Mouse (Mus musculus): ENCODE measurements around the gene Rhbdf2.

The Rhbdf2 gene

DNA sequence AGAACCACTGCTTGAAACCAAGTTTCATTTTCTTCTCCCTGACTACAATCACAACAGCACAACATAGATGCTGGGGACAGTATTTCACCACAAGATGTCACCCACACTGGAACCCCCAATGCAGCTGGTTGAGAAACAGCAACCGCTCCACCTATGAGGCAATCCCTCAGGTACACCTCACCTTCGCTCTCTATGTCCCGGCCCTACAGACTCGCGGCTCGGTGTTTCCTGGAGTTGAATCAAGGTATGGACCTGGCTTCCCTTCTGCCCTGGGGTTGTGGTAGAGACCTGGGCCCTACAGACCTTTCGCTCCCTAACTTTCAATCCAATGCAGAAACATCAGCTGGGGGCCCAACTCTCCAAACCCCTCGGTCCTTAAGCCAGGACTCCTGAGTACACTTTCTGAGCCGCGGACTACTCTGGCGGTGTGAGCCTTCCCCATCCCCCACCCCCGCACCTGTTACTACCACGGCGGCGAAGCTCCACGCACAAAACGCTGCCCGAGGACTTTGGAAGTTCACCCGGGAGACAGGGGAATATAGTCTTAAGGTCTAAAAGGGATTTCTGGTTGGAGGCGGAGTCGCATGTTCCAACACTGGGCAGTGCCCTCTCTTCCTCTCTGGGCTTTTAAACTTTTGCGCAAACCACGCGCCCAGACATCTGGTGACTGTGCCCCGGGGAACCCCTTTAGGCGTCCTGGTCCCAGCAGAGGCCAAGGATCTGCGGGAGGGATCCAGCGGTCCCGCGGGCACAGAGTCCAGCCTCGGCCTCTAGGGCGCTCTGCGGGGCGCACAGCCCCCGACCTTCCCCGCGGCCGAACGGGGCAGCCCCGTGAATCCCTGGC is 3.3 kb downstream of the Rhbdf2 start:
- no peak for TF ChIP-seq NANOG (IDR thresholded peaks at IDR 0.05; ENCODE audit: borderline replicate concordance, low read length)
- TF ChIP-seq POU5F1 (IDR thresholded peaks at IDR 0.05; ENCODE audit: borderline replicate concordance, low read length) = no peak
- TF ChIP-seq CTCF (conservative IDR thresholded peaks at IDR 0.05; ENCODE audit: low read length) = no peak
- no peaks in the 10 kb centered on the region for H3K9me3 ChIP-seq (ENCODE audit: low read length)
- peak overlapping the region; percentile 98 for H3K4me3 ChIP-seq (replicated peaks; ENCODE audit: low read length)
- peaks cover 74% of the 10 kb centered on the region for H3K4me1 ChIP-seq (replicated peaks; ENCODE audit: low read depth, low read length)
- peaks cover 15% of the 10 kb centered on the region for H3K36me3 ChIP-seq (ENCODE audit: insufficient read depth, low read length)
- H3K27me3 ChIP-seq (ENCODE audit: insufficient read depth, low read length) = peaks cover 13% of the 10 kb centered on the region

GRCm38 (mm10) chr11:116621258-116621704 is 5.5 kb downstream of the Rhbdf2 start:
- Histone ChIP-seq H3K4me1 (replicated peaks; ENCODE audit: low read depth, low read length) (peaks cover 89% of the 10 kb centered on the region), H3K4me3 (replicated peaks; ENCODE audit: low read length) (no peak overlapping the region), H3K9me3 (ENCODE audit: low read length) (no peaks in the 10 kb centered on the region), H3K27me3 (ENCODE audit: insufficient read depth, low read length) (peaks cover 13% of the 10 kb centered on the region), H3K36me3 (ENCODE audit: insufficient read depth, low read length) (peaks cover 15% of the 10 kb centered on the region)
- no peak for TF ChIP-seq POU5F1 (IDR thresholded peaks at IDR 0.05; ENCODE audit: borderline replicate concordance, low read length)
- no peak for TF ChIP-seq CTCF (conservative IDR thresholded peaks at IDR 0.05; ENCODE audit: low read length)
- TF ChIP-seq NANOG (IDR thresholded peaks at IDR 0.05; ENCODE audit: borderline replicate concordance, low read length) = no peak

DNA sequence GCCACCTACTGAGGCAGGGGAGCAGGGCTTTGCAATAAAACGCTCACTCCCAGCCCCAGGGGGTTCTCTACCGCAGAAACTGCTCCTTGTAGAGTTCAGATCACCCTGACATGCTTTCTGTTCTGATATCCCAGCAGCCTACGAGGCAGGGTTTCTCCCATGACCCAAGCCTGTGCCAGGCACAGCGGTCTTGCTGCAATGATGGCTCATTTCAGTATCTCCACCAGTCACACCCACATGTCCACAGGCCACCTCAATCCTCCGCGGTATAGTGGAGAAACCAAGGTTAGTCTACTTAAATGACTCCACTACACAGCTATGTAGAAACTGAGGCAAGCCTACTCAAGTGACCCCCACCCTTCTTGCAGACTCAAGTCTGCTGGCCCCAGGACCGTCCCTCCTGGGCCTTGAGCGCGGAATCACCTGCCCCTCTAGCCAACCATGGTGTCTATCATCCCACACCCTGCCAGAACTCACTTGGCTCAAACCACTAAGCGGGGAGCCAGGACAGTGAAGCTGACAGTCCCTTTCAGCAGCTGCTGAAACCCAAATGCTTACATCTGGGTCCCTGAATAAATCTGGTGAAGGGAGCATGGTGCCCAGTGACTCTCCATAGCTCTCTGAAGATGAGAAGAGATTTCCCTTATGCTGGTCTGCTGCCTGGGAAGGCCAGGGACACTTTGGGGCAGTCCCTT is 6.1 kb downstream of the Rhbdf2 start:
- Histone ChIP-seq H3K4me1 (replicated peaks; ENCODE audit: low read depth, low read length) (peaks cover 93% of the 10 kb centered on the region), H3K4me3 (replicated peaks; ENCODE audit: low read length) (peak overlapping the region; percentile 47), H3K9me3 (ENCODE audit: low read length) (no peaks in the 10 kb centered on the region), H3K36me3 (ENCODE audit: insufficient read depth, low read length) (peaks cover 15% of the 10 kb centered on the region), H3K27me3 (ENCODE audit: insufficient read depth, low read length) (peaks cover 13% of the 10 kb centered on the region)
- no peak for TF ChIP-seq NANOG (IDR thresholded peaks at IDR 0.05; ENCODE audit: borderline replicate concordance, low read length)
- no peak for TF ChIP-seq POU5F1 (IDR thresholded peaks at IDR 0.05; ENCODE audit: borderline replicate concordance, low read length)
- TF ChIP-seq CTCF (conservative IDR thresholded peaks at IDR 0.05; ENCODE audit: low read length) = no peak

DNA sequence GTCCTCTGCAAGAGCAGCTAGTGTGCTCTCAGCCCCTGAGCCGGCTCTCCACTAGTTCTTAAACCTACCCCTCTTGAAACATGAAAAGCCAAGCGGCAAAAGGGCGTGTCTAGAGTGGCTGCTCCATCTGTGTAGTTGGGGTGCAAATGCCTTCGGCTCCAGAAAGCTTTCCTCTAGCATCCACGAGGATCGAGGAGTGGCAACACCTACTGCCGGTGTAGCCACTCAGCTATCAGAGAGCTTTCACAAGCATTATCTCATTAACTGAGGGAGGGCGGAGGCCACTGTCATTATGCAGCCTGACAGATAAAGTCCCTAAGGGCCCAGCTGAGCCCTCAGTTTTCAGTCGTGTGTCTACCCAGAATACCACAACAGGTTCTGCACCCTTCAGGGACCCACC is 6.7 kb downstream of the Rhbdf2 start:
- peaks cover 94% of the 10 kb centered on the region for H3K4me1 ChIP-seq (replicated peaks; ENCODE audit: low read depth, low read length)
- no peaks in the 10 kb centered on the region for H3K9me3 ChIP-seq (ENCODE audit: low read length)
- peaks cover 13% of the 10 kb centered on the region for H3K27me3 ChIP-seq (ENCODE audit: insufficient read depth, low read length)
- TF ChIP-seq CTCF (conservative IDR thresholded peaks at IDR 0.05; ENCODE audit: low read length) (no peak), NANOG (IDR thresholded peaks at IDR 0.05; ENCODE audit: borderline replicate concordance, low read length) (no peak), POU5F1 (IDR thresholded peaks at IDR 0.05; ENCODE audit: borderline replicate concordance, low read length) (no peak)
- peaks cover 15% of the 10 kb centered on the region for H3K36me3 ChIP-seq (ENCODE audit: insufficient read depth, low read length)
- peak overlapping the region; percentile 47 for H3K4me3 ChIP-seq (replicated peaks; ENCODE audit: low read length)

DNA sequence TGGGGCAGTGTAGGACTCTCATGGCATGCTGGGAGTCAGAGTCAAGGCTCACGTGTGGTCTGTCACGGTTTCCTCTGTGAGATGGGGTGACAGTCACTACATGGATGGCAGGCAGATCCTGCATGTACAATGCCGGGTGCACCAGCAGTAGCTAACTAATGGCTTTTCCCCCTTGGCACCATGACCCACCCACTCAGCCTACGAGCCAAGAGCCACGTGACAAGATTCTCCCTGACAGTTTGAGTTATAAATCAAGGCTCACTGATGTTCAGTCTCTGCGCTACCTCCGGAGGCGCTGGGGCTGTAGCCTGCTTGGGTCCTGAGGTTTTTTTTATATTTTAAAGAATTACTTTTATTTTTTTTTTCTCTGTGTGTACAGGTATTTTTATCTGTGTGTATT is 7.3 kb downstream of the Rhbdf2 start:
- no peaks in the 10 kb centered on the region for H3K9me3 ChIP-seq (ENCODE audit: low read length)
- H3K4me3 ChIP-seq (replicated peaks; ENCODE audit: low read length) = peak overlapping the region; percentile 47
- peaks cover 13% of the 10 kb centered on the region for H3K27me3 ChIP-seq (ENCODE audit: insufficient read depth, low read length)
- H3K36me3 ChIP-seq (ENCODE audit: insufficient read depth, low read length) = peaks cover 15% of the 10 kb centered on the region
- TF ChIP-seq NANOG (IDR thresholded peaks at IDR 0.05; ENCODE audit: borderline replicate concordance, low read length) (no peak), CTCF (conservative IDR thresholded peaks at IDR 0.05; ENCODE audit: low read length) (no peak), POU5F1 (IDR thresholded peaks at IDR 0.05; ENCODE audit: borderline replicate concordance, low read length) (no peak)
- H3K4me1 ChIP-seq (replicated peaks; ENCODE audit: low read depth, low read length) = peaks cover 94% of the 10 kb centered on the region

DNA sequence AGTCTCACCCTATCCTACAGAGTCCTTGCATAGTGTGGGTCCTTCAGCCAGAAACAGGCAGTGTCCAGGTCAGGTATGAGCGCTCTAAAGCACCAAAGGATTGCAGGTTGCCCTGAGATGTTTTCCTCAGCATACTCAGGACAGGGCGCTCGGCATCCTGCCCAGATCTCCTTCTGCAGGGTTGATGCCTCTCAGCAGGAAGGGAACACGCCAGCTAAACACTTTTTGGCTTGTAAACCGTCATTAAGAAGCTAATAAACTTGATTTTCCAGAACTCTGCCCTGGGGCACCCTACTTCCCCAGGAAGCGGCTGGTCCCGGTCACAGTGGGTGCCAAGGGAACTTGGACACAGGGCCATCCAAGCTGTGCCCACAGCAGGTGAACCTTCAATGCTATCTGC is 7.7 kb downstream of the Rhbdf2 start:
- H3K9me3 ChIP-seq (ENCODE audit: low read length) = no peaks in the 10 kb centered on the region
- peaks cover 15% of the 10 kb centered on the region for H3K36me3 ChIP-seq (ENCODE audit: insufficient read depth, low read length)
- no peak overlapping the region for H3K4me3 ChIP-seq (replicated peaks; ENCODE audit: low read length)
- H3K27me3 ChIP-seq (ENCODE audit: insufficient read depth, low read length) = peaks cover 13% of the 10 kb centered on the region
- H3K4me1 ChIP-seq (replicated peaks; ENCODE audit: low read depth, low read length) = peaks cover 95% of the 10 kb centered on the region
- no peak for TF ChIP-seq POU5F1 (IDR thresholded peaks at IDR 0.05; ENCODE audit: borderline replicate concordance, low read length)
- TF ChIP-seq NANOG (IDR thresholded peaks at IDR 0.05; ENCODE audit: borderline replicate concordance, low read length) = no peak
- TF ChIP-seq CTCF (conservative IDR thresholded peaks at IDR 0.05; ENCODE audit: low read length) = no peak

DNA sequence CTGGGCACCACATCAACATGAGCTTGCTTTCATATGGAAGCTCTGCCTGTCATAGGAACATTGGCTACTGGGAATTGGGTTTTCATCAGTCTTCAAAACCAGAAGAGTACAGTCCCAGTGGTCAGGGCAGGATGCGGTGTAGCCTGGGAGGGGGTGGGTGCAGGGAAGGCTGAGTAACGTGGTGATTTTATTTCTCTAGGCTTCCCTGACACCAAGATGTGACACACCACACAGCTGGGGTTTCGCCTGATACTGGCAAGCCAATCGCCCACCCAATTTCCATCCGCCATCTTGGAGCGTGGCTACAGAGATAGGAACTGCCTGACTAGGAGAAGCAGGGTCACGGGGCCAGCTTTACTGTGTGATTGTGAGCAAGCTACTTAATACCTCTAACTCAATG is 8.2 kb downstream of the Rhbdf2 start:
- Histone ChIP-seq H3K4me3 (replicated peaks; ENCODE audit: low read length) (no peak overlapping the region), H3K4me1 (replicated peaks; ENCODE audit: low read depth, low read length) (peaks cover 98% of the 10 kb centered on the region), H3K9me3 (ENCODE audit: low read length) (no peaks in the 10 kb centered on the region), H3K27me3 (ENCODE audit: insufficient read depth, low read length) (peaks cover 13% of the 10 kb centered on the region), H3K36me3 (ENCODE audit: insufficient read depth, low read length) (peaks cover 15% of the 10 kb centered on the region)
- TF ChIP-seq NANOG (IDR thresholded peaks at IDR 0.05; ENCODE audit: borderline replicate concordance, low read length) (no peak), CTCF (conservative IDR thresholded peaks at IDR 0.05; ENCODE audit: low read length) (no peak), POU5F1 (IDR thresholded peaks at IDR 0.05; ENCODE audit: borderline replicate concordance, low read length) (no peak)

DNA sequence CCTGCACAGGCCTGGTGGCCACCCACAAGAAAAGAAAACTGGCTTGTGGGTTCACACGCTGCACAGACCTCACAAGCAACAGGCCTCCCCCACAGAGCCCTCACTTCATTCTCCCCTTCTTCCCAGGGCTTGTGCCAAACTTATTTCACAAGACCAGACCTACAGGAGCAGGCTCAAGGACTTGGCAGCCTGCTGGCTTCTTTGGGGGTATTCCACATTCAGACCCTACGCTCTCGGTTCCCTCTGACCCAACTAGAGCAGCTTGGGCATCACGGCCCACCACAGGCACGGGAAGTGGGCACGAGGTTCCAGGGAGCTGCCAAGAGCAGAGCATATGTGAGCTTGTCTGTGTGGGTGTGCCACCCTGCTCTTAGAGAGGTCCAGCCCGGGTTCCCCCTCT is 9.2 kb downstream of the Rhbdf2 start:
- no peak for TF ChIP-seq NANOG (IDR thresholded peaks at IDR 0.05; ENCODE audit: borderline replicate concordance, low read length)
- no peak for TF ChIP-seq CTCF (conservative IDR thresholded peaks at IDR 0.05; ENCODE audit: low read length)
- TF ChIP-seq POU5F1 (IDR thresholded peaks at IDR 0.05; ENCODE audit: borderline replicate concordance, low read length) = no peak
- Histone ChIP-seq H3K9me3 (ENCODE audit: low read length) (no peaks in the 10 kb centered on the region), H3K4me3 (replicated peaks; ENCODE audit: low read length) (0 out of 2 replicates have a peak overlapping the region, but pooled peaks have one; percentile 7), H3K4me1 (replicated peaks; ENCODE audit: low read depth, low read length) (peaks cover 98% of the 10 kb centered on the region), H3K36me3 (ENCODE audit: insufficient read depth, low read length) (peaks cover 23% of the 10 kb centered on the region), H3K27me3 (ENCODE audit: insufficient read depth, low read length) (peaks cover 3% of the 10 kb centered on the region; the same call in 1 of the 2 replicates)
